Mouse (Mus musculus) monocyte, adult 5-6 weeks (primary cell): Measurements from ENCODE around the gene Cpne4. TPM values are rescaled to one million over a fixed set of nuclear protein-coding genes. Genes with fewer than 3 reads are reported as not detected.

ENCODE experiments used
- ATAC-seq: fragments of 153-309, 156-312 bp; replicated peaks from 2 replicates; pipeline ENCODE4 v1.8.0; 2017; ENCODE audit warnings: mild to moderate bottlenecking; ENCODE audit not compliant: low TSS enrichment, insufficient number of reproducible peaks, severe bottlenecking, poor library complexity, low FRiP score
- total RNA-seq: library from RNA; stranded (forward); fragments of 200-1000, 200-491, 200-594 nt; gene quantifications from 3 replicates; pipeline ENCODE4 v1.2.3, GENCODE M21; 2017

Gene Cpne4
- total RNA-seq, 1 experiment from 2014 or later: not detected

DNA sequence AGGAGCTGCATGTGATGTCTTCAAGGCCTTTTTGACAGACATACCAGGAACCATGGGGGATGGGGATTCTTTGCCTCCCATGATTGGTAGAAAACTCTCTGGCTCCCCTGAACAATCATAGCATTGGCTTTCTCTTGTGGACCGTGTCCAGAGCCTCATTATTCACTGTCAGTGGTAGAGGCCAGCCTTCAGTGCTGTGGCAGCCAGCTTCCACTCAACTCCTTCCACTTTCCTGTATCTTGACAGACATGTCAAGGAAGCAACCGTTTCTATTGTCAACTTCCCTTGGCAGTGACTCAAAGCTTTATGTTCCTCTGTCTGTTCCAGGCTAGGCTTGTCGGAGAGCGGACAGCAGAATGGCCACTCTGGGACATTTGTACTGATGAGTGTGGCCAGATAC lies 112.7 kb downstream of the Cpne4 start:
- no peak for ATAC-seq

DNA sequence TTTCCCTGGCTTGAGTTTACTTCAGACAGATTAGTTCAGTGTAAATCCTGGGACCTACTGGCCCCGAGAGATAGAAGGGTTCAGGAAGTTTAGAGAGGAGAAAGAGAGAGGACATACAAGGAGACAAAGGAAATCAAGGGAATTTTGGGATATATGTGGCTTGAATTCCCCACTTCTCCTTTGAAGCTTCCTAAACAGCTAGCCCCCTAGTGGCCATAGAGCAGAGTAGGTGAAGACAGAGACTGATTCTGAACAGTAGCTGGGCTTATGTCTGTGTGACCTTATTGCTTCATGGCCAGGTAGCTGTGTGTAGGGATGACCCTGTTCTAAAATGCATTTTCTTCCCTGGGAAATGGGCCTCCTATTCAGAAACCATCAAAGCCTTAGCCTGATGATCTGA lies 129.6 kb downstream of the Cpne4 start:
- ATAC-seq: no peak

GRCm38 (mm10) chr9:104678571-104678970 lies 131.5 kb downstream of the Cpne4 start:
- no peak for ATAC-seq

DNA sequence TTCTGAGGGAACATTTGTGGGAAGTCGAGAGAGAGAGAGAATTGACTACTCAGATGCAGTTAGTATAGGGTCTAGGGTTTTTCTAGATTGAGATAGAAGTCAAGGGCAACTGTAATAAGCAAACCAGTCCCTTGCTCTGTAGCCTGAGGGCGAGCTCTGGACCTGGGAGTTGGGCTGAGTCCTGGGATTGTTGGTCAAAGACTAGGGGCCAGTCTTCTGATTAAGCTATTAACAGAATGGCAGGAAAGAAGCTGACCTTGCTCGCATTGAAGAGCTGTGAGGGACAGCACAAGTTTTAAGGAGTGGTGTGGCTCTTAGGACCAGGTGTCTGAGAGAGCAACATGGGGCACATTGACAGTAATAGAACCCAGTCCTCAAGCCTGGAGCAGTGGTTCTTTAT lies 140.0 kb downstream of the Cpne4 start:
- ATAC-seq: no peak

- no peak for ATAC-seq
Measured at GRCm38 (mm10) chr9:104693145-104693544, 146.1 kb downstream of the Cpne4 start.

DNA sequence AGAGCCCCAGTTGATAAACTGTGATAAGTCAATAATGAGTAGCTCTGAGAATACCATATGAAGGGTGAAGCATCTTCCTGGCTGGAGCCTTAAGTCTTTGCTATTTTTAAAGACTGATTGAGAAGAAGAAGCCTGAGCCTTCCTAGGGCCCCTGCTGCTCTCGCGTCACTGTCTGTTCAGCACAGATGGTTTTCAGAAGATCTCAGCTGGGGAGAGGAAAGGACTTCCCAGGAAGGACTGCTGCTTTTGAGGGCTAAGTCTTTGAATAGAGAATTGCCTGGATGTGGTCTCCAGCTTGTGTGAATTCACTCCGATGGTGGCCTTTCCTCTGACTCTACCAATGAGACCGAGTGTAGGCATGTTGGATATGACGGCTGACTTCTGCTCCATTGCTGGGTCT lies 163.7 kb downstream of the Cpne4 start:
- no peak for ATAC-seq

- no peak for ATAC-seq
Measured at GRCm38 (mm10) chr9:104725311-104725710, 178.2 kb downstream of the Cpne4 start.

DNA sequence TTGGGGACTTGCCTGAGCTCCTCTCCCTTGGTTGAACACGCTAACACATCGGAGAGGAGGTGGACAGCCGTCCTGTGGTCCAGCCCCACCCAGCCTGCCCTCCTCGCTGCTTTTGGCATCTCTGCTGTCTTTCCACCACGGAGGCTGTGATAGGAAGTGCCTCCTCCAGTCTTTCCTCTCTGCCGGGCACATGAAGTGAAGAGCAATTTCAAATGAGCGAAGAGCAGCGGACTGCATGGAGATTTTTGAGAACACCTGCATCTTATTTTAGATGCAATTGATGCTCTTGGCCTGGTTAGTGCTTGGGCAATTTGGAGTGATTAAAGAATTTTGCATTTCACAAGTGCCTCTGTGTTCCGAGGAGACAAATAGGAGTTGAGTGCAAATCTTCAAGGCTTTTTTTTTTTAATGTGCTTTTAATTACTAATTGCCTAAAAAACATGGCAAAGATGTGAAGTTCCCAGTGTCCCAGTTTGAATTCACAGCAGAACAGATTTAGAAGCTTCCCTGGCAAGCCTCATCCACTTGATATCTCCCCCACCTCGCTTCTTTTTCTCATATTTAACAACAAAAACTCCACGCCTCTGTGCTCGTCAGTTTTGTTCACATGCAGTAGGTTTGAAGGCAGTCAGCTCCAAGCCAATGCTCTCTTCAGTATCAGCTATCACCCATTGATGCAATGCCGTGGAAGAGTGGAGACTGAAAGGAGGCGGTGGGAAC lies 195.7 kb downstream of the Cpne4 start:
- no peak for ATAC-seq

- no peak for ATAC-seq
Measured at GRCm38 (mm10) chr9:104755519-104755918, 208.4 kb downstream of the Cpne4 start.

- ATAC-seq: no peak
Measured at GRCm38 (mm10) chr9:104760031-104760430, 212.9 kb downstream of the Cpne4 start.

GRCm38 (mm10) chr9:104776198-104776815 lies 229.2 kb downstream of the Cpne4 start:
- ATAC-seq: no peak

- ATAC-seq: no peak
Measured at GRCm38 (mm10) chr9:104777135-104777534, 230.0 kb downstream of the Cpne4 start.

- no peak for ATAC-seq
Measured at GRCm38 (mm10) chr9:104777780-104778179, 230.7 kb downstream of the Cpne4 start.

GRCm38 (mm10) chr9:104796601-104797000 lies 249.5 kb downstream of the Cpne4 start:
- ATAC-seq: no peak

DNA sequence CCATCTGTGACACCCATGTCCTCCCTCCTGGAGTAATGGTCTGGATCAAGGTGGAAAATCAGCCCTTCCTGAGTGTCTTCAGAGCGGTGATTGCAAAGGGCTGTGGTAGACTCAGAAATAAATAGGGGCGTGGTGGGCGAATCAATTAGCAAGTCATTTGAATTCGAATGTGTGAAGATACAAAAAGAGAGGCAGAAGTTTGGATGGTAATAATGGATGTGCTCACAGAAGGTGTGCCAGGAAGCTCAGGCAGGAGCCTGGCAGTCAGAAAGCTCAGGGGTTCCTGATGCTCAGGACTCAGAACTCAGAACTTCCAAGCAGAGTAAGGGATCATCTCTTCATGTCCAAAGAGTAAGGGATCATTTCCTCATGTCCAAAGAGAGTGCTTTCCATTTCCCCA lies 257.7 kb downstream of the Cpne4 start:
- no peak for ATAC-seq

DNA sequence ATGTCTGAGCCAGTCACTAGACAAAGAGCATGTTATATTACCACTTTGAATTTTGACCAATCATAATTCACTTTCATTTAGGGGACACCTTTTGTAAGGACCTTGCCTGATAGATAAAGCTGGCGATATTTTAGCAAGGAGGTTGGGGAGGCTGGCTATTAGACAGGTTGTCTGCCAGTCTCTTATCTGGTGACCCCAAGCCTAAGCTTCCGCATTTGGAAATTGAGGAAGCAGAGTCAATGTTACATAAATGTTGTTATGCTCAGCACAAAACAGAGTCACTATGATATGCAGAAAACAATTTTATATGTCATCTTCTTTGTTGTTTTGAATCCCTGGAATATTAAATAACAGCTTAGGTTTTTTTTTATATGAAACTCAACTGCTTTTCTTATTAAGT lies 267.6 kb downstream of the Cpne4 start:
- no peak for ATAC-seq

DNA sequence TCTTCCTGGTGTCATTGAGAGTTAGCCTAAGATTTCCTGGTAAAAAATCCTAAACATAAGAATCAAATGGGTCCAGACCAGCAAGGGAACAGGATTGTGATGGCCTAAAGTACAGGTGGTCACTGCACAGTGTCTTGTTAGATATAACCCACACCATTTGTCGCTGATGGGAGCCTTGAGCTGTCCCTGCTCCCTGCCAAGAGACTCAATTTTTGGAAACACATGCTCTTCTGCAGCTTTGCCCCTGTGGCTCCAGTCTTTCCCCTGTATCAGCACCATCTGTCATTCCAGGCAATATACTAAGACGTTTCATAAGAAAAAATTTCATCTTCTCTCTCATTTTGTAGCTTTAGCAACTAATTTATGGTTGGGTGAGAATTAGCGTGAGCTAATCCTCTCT lies 281.6 kb downstream of the Cpne4 start:
- no peak for ATAC-seq

DNA sequence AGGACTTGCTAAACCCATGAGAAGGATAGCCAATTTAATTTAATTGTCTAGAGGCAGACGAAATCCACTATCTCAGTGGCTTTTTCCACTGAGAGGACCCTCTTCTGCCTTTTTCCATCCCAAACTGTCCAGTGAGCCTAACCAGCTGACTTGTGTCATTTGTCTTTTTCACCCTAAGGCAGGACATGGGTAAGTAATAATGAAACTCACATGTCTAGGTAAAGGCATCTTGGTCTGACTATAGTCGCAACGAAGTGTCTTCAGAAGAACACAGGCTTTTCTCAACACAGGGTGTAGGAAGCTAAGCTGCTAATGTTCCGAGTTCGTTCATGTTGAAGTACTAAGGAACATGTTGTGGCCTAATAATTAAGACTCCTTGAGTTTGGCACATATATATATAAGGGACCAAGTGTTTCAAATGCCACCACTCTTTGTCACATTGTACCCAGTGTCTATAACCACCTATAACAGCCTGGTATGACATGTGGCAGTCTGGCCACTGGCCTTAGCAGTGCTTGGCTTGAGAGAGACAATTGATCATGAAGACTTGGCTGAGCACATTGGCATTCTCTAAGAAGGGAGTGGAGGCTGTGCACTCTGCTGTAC lies 286.0 kb downstream of the Cpne4 start:
- no peak for ATAC-seq

GRCm38 (mm10) chr9:104837931-104838330 lies 290.8 kb downstream of the Cpne4 start:
- no peak for ATAC-seq

DNA sequence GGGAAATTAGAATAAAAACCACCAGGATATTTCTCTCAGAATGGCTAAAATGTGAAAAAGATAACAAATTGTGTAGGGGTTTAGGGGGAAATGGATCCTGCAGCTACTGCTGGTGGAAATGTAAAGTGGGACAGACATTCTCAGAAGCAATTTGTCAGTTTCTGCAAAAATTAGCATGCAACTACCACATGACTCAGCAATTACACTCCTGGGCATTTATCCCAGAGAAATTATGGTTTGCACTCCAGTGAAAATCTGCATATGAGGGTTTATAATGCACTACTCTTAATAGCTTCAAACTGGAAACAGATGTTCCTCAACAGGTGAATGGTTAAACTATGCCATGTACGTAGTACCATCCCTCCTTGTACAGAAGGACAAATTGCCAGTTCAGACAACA lies 294.2 kb downstream of the Cpne4 start:
- ATAC-seq: no peak
